In genomic region chr9:56864216-56864729, GRCm38 (mm10) we compare ENCODE assay signal across 8 mouse cellular contexts. TPM values are rescaled to one million over a fixed set of nuclear protein-coding genes. Genes with fewer than 3 reads are reported as not detected.
DNase-seq lines count a peak whose midpoint lies in the region; ATAC-seq and TF ChIP-seq lines count a peak whose summit lies in the region.

Odf3l1 (minus strand) TSS chr9:56864679.

- peaks cover 80% of the 10 kb centered on the region for H3K4me1 ChIP-seq in embryonic facial prominence, embryonic 13.5 days
- peaks cover 6% of the 10 kb centered on the region; the same call in 1 of the 2 replicates for H3K4me1 ChIP-seq in hindbrain, postnatal 0 days (ENCODE audit: insufficient read depth, low read length)
- H3K4me1 ChIP-seq in liver, postnatal 0 days (ENCODE audit: insufficient read depth), result no peaks in the 10 kb centered on the region

- peak within 1 kb of the TSS; percentile 74 for H3K4me3 ChIP-seq in gastrocnemius, adult 2 months
- peak within 1 kb of the TSS; percentile 57 for H3K4me3 ChIP-seq in embryonic facial prominence, embryonic 13.5 days
- H3K4me3 ChIP-seq in hindbrain, postnatal 0 days (ENCODE audit: low read length), result peak within 1 kb of the TSS; percentile 22
- H3K4me3 ChIP-seq in liver, postnatal 0 days (ENCODE audit: low read depth, low read length), result no peak within 1 kb of the TSS

- 13% methylated on average over 3 of the region's 3 CpGs for WGBS in embryonic facial prominence, embryonic 13.5 days
- 29% methylated on average over 3 of the region's 3 CpGs for WGBS in hindbrain, postnatal 0 days
- WGBS in liver, postnatal 0 days (ENCODE audit: insufficient replicate concordance), result 9% methylated on average over 3 of the region's 3 CpGs

- ATAC-seq in embryonic facial prominence, embryonic 13.5 days (ENCODE audit: insufficient number of reproducible peaks, insufficient read depth, low FRiP score, low TSS enrichment, low read depth), result no peak
- ATAC-seq in hindbrain, postnatal 0 days, result no peak
- no peak for ATAC-seq in liver, postnatal 0 days

- peak within 1 kb of the TSS; percentile 87 for H3K27ac ChIP-seq in gastrocnemius, adult 2 months
- peak within 1 kb of the TSS; percentile 73 for H3K27ac ChIP-seq in embryonic facial prominence, embryonic 13.5 days
- H3K27ac ChIP-seq in hindbrain, postnatal 0 days, result no peak within 1 kb of the TSS
- H3K27ac ChIP-seq in liver, postnatal 0 days (ENCODE audit: low read depth), result no peak within 1 kb of the TSS

- no peak for TF ChIP-seq EP300 in liver, postnatal 0 days (IDR thresholded peaks at IDR 0.05; ENCODE audit: low read depth)

- intact Hi-C loops in gastrocnemius, adult 2 months (cut with DNase I), result no loop called here

- DNase-seq in gastrocnemius, adult 2 months, result peak; percentile 56
- DNase-seq in gastrocnemius, adult 18-20 months (ENCODE audit: low spot score), result no peak
- DNase-seq in hindbrain, postnatal 0 days (ENCODE audit: low spot score), result peak; percentile 29
- DNase-seq in liver, postnatal 0 days, result no peak
- DNase-seq in layer of hippocampus, adult 11-12 months (ENCODE audit: low spot score), result no peak
- DNase-seq in spleen, postnatal 14 days (ENCODE audit: low spot score in 2 of 2), result no peak
- no peak for DNase-seq in frontal cortex, postnatal 10 days (ENCODE audit: low spot score in 2 of 2)

- peaks cover 10% of the 10 kb centered on the region for H3K27me3 ChIP-seq in embryonic facial prominence, embryonic 13.5 days
- 0 out of 2 replicates have a peak, but pooled peaks cover 4% of the 10 kb centered on the region for H3K27me3 ChIP-seq in hindbrain, postnatal 0 days (ENCODE audit: insufficient read depth, low read length)
- H3K27me3 ChIP-seq in liver, postnatal 0 days (ENCODE audit: insufficient read depth, low read length), result peaks cover 11% of the 10 kb centered on the region; the same call in 1 of the 2 replicates

- H3K4me2 ChIP-seq in embryonic facial prominence, embryonic 13.5 days, result peak within 1 kb of the TSS; percentile 78
- peak within 1 kb of the TSS; percentile 50 for H3K4me2 ChIP-seq in hindbrain, postnatal 0 days (ENCODE audit: low read depth, low read length)
- H3K4me2 ChIP-seq in liver, postnatal 0 days (ENCODE audit: low read depth, low read length), result peak within 1 kb of the TSS; percentile 42

- TF ChIP-seq CTCF in gastrocnemius, adult 2 months (IDR thresholded peaks at IDR 0.05), result no peak
- TF ChIP-seq CTCF in hindbrain, postnatal 0 days (IDR thresholded peaks at IDR 0.05; ENCODE audit: low read depth), result no peak
- no peak for TF ChIP-seq CTCF in liver, postnatal 0 days (IDR thresholded peaks at IDR 0.05; ENCODE audit: low read depth)

- H3K9ac ChIP-seq in embryonic facial prominence, embryonic 13.5 days, result peak within 1 kb of the TSS; percentile 76
- H3K9ac ChIP-seq in hindbrain, postnatal 0 days (replicated peaks; ENCODE audit: low read length), result 0 out of 2 replicates have a peak within 1 kb of the TSS, but pooled peaks have one; percentile 1
- H3K9ac ChIP-seq in liver, postnatal 0 days (replicated peaks), result no peak within 1 kb of the TSS

- no peaks in the 10 kb centered on the region for H3K36me3 ChIP-seq in embryonic facial prominence, embryonic 13.5 days
- H3K36me3 ChIP-seq in hindbrain, postnatal 0 days (ENCODE audit: insufficient read depth, low read length), result no peaks in the 10 kb centered on the region
- H3K36me3 ChIP-seq in liver, postnatal 0 days (replicated peaks; ENCODE audit: insufficient read depth, low read length), result no peaks in the 10 kb centered on the region

- H3K9me3 ChIP-seq in embryonic facial prominence, embryonic 13.5 days, result no peaks in the 10 kb centered on the region
- H3K9me3 ChIP-seq in hindbrain, postnatal 0 days (ENCODE audit: low read length), result no peaks in the 10 kb centered on the region
- H3K9me3 ChIP-seq in liver, postnatal 0 days (ENCODE audit: low read length), result no peaks in the 10 kb centered on the region

RNA-seq across cellular contexts. Expression of gene Odf3l1, which starts in this region (rescaled TPM):
- total RNA-seq in gastrocnemius, adult 2 months (2021), result under 1 TPM in 1 of 2 experiments, not detected in 1; 0.22 TPM
- total RNA-seq in gastrocnemius, adult 18-20 months (2021), result not detected
- polyA plus RNA-seq in embryonic facial prominence, embryonic 13.5 days (2015; fragmentation: Nextera tagmentation; extraction: Ambion mirVana), result 0.52 and 0.91 TPM in 2 replicates
- total RNA-seq in hindbrain, postnatal 0 days (2014; rRNA removed), result 0.42 TPM in 1 of 2 replicates, not detected in the other
- polyA plus RNA-seq in hindbrain, postnatal 0 days (2015; fragmentation: Nextera tagmentation; extraction: Ambion mirVana), result 0.14 and 0.16 TPM in 2 replicates
- not detected in 2 replicates for polyA plus RNA-seq in liver, postnatal 0 days (2015; fragmentation: Nextera tagmentation; extraction: Ambion mirVana)

Comparison
In these comparisons a context has a peak if more than half of its experiments do, and no peak if none do; other contexts are left out.
1. Peak in DNase-seq, H3K4me3 ChIP-seq and H3K27ac ChIP-seq in gastrocnemius, adult 2 months; RNA of the gene not detected or under 1 TPM.
2. Peak in DNase-seq, H3K4me3 ChIP-seq, H3K9ac ChIP-seq and H3K4me2 ChIP-seq in hindbrain, postnatal 0 days; RNA of the gene not detected or under 1 TPM.